Mouse (Mus musculus) layer of hippocampus, postnatal 36 days (tissue): ENCODE results near the gene Leo1. TPM values are rescaled to one million over a fixed set of nuclear protein-coding genes. Genes with fewer than 3 reads are reported as not detected.
"Not testable (repeated sequence)": the region's sequence is repeated elsewhere in the genome, so short reads cannot be mapped to it uniquely, and the experiment has no call there.

Source experiments
- DNase-seq, 2 experiments: peaks; one replicate each; pipeline ENCODE4 v3.0.0; 2022
- total RNA-seq, 2 experiments: library from RNA; stranded (reverse); gene quantifications; 2 replicates each; pipeline ENCODE4 v1.2.3; 2021

Leo1 gene
- total RNA-seq, 2 experiments from 2014 or later: 22.8 to 23.9 TPM

GRCm38 (mm10) chr9:75427366-75428273 lies 13.7 kb upstream of the Leo1 start:
- peak; percentile 42 to 47 for DNase-seq

- DNase-seq: no peak
These were observed 13.1 kb upstream of the Leo1 start for GRCm38 (mm10) chr9:75428274-75428600.

GRCm38 (mm10) chr9:75429040-75429439 lies 12.3 kb upstream of the Leo1 start:
- DNase-seq: no peak

- DNase-seq: no peak
These were observed 11.7 kb upstream of the Leo1 start for GRCm38 (mm10) chr9:75429657-75430056.

- no peak for DNase-seq
These were observed 10.3 kb upstream of the Leo1 start for GRCm38 (mm10) chr9:75430822-75431621.

- DNase-seq: no peak
These were observed 8.6 kb upstream of the Leo1 start for GRCm38 (mm10) chr9:75432694-75433093.

GRCm38 (mm10) chr9:75434172-75434793 lies 7.0 kb upstream of the Leo1 start:
- peak in 1 of 2 experiments; percentile 10 for DNase-seq

- DNase-seq: no peak
These were observed 6.5 kb upstream of the Leo1 start for GRCm38 (mm10) chr9:75434872-75435271.

- DNase-seq: no peak
These were observed 6.0 kb upstream of the Leo1 start for GRCm38 (mm10) chr9:75435291-75435690.

GRCm38 (mm10) chr9:75435918-75436317 lies 5.4 kb upstream of the Leo1 start:
- DNase-seq: peak; percentile 35 to 40

GRCm38 (mm10) chr9:75437653-75438385 lies 3.5 kb upstream of the Leo1 start:
- no peak for DNase-seq

GRCm38 (mm10) chr9:75441691-75442131 lies 387 bp downstream of the Leo1 start:
- peak in 1 of 2 experiments; percentile 59 for DNase-seq

GRCm38 (mm10) chr9:75444981-75445380 lies 3.7 kb downstream of the Leo1 start:
- no peak for DNase-seq

GRCm38 (mm10) chr9:75446574-75446973 lies 5.2 kb downstream of the Leo1 start:
- not testable (repeated sequence) for DNase-seq

- no peak for DNase-seq
These were observed 6.7 kb downstream of the Leo1 start for GRCm38 (mm10) chr9:75448021-75448420.

- no peak for DNase-seq
These were observed 12.7 kb downstream of the Leo1 start for GRCm38 (mm10) chr9:75453994-75454393.

GRCm38 (mm10) chr9:75455684-75456083 lies 14.4 kb downstream of the Leo1 start:
- DNase-seq: no peak

- peak; percentile 16 to 25 for DNase-seq
These were observed 21.8 kb downstream of the Leo1 start for GRCm38 (mm10) chr9:75463050-75463660.

- DNase-seq: no peak
These were observed 24.5 kb downstream of the Leo1 start for GRCm38 (mm10) chr9:75465856-75466255.

- no peak for DNase-seq
These were observed 25.3 kb downstream of the Leo1 start for GRCm38 (mm10) chr9:75466641-75467040.

GRCm38 (mm10) chr9:75467581-75467980 lies 26.3 kb downstream of the Leo1 start:
- DNase-seq: no peak

- no peak for DNase-seq
These were observed 27.0 kb downstream of the Leo1 start for GRCm38 (mm10) chr9:75468297-75468696.
